Mouse (Mus musculus): ENCODE data around the gene BC029722.

BC029722 gene

DNA sequence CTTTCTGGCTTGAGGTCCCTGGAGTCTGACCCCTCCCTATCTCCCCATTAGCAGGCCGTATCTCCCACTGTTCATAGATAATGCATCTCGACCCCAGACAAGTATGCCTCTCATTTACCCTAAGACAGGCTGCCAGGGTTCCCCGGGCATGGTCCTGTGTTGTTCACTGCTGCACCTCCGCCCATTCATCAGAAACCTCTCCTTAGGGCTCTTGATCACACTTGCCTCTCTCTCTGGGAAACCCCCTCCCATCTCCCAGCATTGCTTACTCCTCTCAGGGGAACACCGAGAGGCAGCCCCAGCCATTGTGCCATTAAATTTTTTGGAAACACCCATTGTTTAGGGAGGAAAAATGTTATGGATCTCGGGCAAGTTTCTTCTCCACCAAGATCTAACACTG lies 41.2 kb downstream of the BC029722 start:
- DNase-seq: no peak

DNA sequence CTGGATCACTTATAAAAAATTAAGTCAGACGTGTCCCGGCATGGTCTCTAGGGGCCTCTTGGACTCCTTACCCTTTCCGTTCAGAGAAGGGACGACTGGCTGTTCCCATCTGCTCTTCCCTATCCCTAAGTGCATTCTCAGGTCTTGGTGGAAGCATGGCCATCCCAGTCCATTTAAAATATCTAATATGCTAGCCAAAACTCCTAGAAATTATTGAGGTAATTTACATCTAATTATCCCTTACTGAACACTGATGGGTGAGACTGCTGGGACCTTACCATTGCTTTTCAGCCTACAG lies 41.6 kb downstream of the BC029722 start:
- DNase-seq: no peak

GRCm38 (mm10) chr2:155776824-155777687 lies 42.2 kb downstream of the BC029722 start:
- no peak for DNase-seq

DNA sequence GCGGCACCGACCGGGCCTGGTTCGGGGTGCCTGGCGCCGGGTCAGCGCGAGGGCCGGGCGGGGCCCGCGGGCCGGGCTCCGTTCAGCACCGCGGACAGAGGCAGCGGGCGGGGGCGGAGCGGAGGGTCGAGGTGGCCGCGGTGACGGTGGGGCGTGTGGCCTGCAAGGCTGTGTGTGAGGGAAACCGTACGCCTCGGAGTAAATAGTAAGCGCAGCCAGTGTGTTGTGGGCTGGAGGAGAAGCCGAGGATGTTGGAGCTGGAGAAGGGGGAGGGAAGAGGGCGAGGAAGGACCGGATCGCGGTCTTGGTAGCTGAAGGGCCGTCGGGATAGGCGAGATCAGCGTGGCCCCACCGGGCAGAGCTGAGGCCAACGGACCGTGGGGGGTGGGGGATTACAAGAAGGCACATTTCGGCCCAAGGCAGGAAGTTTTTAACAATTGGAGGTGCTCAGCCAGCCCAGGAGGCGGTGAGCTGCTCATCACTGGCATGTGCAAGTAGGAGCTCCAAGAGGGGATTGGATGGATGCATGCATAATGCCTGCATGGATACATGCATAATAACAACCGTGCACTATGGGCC lies 43.5 kb downstream of the BC029722 start:
- DNase-seq: peak; percentile 51

- no peak for DNase-seq
Measured at GRCm38 (mm10) chr2:155774927-155775684, 44.1 kb downstream of the BC029722 start, which contains the start of gene Mmp24. Gene Mmp24, plus strand, starts transcription at chr2:155775342.

- DNase-seq: no peak
Measured at GRCm38 (mm10) chr2:155774261-155774926, 44.8 kb downstream of the BC029722 start.

GRCm38 (mm10) chr2:155773664-155774063 lies 45.6 kb downstream of the BC029722 start:
- no peak for DNase-seq

Data from right cerebral cortex, postnatal 14 days (tissue).